Mouse (Mus musculus): Measurements from ENCODE around the gene Slc35c2. TPM values are rescaled to one million over a fixed set of nuclear protein-coding genes. Genes with fewer than 3 reads are reported as not detected.

Slc35c2 gene
- polyA plus RNA-seq, 1 experiment from 2014 or later: 53.0 TPM

DNA sequence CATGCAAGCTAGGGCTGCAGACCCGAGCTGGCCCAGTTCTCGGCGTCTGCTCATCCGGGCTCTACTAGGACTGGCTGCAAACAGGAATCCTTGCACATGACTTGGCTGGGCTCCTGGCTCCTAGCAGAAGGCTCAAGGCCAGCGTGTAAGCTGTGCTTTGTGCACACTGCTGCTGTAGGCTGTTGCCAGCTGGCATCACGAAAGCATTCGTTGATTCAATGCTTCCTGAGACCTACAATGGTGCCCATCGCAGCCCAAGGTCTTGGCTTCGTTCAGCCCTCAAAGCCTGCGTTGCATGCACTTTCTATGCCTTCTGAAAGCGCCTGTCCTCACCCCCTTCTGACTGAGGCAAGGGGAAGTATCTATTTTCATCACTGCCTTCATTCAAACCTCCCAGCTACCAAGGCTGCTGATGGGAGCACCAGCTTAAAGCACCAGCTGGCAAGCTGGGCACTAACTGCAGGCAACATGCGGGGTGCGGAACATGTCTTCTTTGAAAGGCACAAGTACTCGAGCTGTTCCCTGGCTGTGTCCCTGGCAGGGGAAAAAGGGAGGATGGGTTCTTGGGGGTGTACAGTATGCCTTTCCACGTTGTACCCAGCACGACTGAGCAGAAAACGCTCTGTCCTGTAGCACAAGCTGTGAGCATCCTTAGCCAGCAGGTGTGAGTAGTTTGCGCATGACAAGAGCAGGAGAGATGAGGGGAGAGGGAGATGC is 804 bp upstream of the Slc35c2 start:
- H3K27ac ChIP-seq (ENCODE audit: low read depth, low read length): no peak overlapping the region
- H3K9ac ChIP-seq (ENCODE audit: low read depth, low read length): peak overlapping the region; percentile 13; the same call in 1 of the 2 replicates

DNA sequence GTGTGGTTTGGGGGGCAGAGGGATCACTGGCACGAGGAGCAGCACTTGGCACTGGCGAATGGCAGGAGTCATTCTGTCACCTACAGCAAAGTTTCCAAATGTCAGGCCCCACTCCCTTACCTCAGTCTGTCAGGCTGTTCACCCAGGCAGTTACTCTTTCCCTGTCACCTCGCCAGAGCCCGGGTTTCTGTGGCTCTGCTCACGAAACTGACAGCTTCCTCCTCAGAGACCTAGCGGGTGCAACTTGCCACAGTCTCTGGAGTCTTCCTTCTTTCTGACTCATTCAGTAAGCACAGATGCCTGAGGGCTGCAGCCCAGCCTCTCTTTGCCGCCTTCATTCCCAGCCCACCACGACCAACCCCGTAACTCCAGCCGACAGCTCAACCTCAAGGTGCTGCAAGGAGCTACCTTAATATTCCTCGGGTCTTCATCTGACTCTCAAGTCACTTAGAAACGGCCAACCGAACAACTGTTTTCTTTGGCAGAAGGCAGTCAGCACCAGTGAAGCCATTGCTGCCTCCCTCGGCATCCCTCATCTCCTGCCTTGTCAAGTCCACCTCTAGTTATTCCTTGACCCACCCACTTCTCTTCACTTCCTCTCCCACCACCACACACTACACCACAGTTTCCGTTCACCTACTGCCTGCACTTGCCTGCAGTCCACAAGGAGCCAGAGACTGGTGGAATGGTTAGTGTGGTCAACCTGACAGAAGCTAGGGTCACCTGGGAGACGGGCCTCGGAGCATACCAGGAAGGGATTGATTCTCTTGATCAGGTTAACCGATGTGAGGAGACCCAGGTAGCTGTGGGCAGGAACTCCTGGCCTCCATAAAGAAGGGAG is 1.1 kb downstream of the Slc35c2 start:
- 39% methylated on average over 18 of the region's 18 CpGs for WGBS

More for the DNA sequence above, 804 bp upstream of the Slc35c2 start:
- H3K27me3 ChIP-seq (replicated peaks; ENCODE audit: control insufficient read depth, insufficient read depth, low read length): no peaks in the 10 kb centered on the region
- ATAC-seq (replicated peaks; ENCODE audit: low FRiP score): no peak
- no peaks in the 10 kb centered on the region for H3K9me3 ChIP-seq (ENCODE audit: control insufficient read depth, low read length)
- no peak for DNase-seq (ENCODE audit: low spot score)
- peaks cover 6% of the 10 kb centered on the region; the same call in 1 of the 2 replicates for H3K36me3 ChIP-seq (ENCODE audit: control insufficient read depth, insufficient read depth, low read length)
- WGBS: 66% methylated on average over 18 of the region's 18 CpGs
- H3K4me2 ChIP-seq: peak overlapping the region; percentile 91
- peak overlapping the region; percentile 76 for H3K4me3 ChIP-seq (ENCODE audit: low read depth, low read length)
- peaks cover 23% of the 10 kb centered on the region for H3K4me1 ChIP-seq (replicated peaks; ENCODE audit: control insufficient read depth, insufficient read depth, low read length)

DNA sequence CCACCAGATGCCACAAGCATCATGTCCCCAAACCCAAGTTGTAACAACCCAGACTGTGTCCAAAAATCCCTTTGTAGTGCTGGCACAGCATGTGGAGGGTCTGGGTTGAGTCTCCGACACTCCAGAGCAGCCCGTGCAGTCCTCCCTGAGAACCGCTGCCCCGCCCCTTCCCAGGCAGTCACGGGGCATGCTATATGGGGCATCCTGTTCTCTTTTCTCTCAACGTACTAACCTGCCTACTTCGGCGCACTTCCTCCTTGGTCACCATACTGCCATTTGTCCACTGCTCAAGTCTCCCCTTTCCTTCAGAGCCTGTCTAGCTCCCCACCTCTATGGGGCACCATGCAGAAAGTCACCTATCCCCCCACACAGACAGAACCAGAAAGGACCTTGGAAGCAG is 2.0 kb downstream of the Slc35c2 start:
- Histone ChIP-seq H3K27me3 (replicated peaks; ENCODE audit: control insufficient read depth, insufficient read depth, low read length) (no peaks in the 10 kb centered on the region), H3K27ac (ENCODE audit: low read depth, low read length) (no peak overlapping the region), H3K4me1 (replicated peaks; ENCODE audit: control insufficient read depth, insufficient read depth, low read length) (peaks cover 23% of the 10 kb centered on the region), H3K4me2 (peak overlapping the region; percentile 91; the same call in 1 of the 2 replicates), H3K4me3 (ENCODE audit: low read depth, low read length) (no peak overlapping the region), H3K9ac (ENCODE audit: low read depth, low read length) (no peak overlapping the region), H3K36me3 (ENCODE audit: control insufficient read depth, insufficient read depth, low read length) (no peaks in the 10 kb centered on the region; the same call in 1 of the 2 replicates), H3K9me3 (ENCODE audit: control insufficient read depth, low read length) (no peaks in the 10 kb centered on the region)
- WGBS: 77% methylated on average over 8 of the region's 8 CpGs
- ATAC-seq (replicated peaks; ENCODE audit: low FRiP score) (no peak), DNase-seq (ENCODE audit: low spot score) (no peak)

More for the DNA sequence above, 1.1 kb downstream of the Slc35c2 start:
- H3K27ac ChIP-seq (ENCODE audit: low read depth, low read length): no peak overlapping the region
- peak overlapping the region; percentile 72 for H3K9ac ChIP-seq (ENCODE audit: low read depth, low read length)
- ATAC-seq (replicated peaks; ENCODE audit: low FRiP score) (0 out of 2 replicates have a peak, but pooled peaks have one; percentile 1), DNase-seq (ENCODE audit: low spot score) (no peak)
- peak overlapping the region; percentile 91 for H3K4me2 ChIP-seq
- H3K36me3 ChIP-seq (ENCODE audit: control insufficient read depth, insufficient read depth, low read length): no peaks in the 10 kb centered on the region; the same call in 1 of the 2 replicates
- no peaks in the 10 kb centered on the region for H3K27me3 ChIP-seq (replicated peaks; ENCODE audit: control insufficient read depth, insufficient read depth, low read length)
- H3K4me3 ChIP-seq (ENCODE audit: low read depth, low read length): peak overlapping the region; percentile 76
- H3K9me3 ChIP-seq (ENCODE audit: control insufficient read depth, low read length): no peaks in the 10 kb centered on the region
- peaks cover 23% of the 10 kb centered on the region for H3K4me1 ChIP-seq (replicated peaks; ENCODE audit: control insufficient read depth, insufficient read depth, low read length)

DNA sequence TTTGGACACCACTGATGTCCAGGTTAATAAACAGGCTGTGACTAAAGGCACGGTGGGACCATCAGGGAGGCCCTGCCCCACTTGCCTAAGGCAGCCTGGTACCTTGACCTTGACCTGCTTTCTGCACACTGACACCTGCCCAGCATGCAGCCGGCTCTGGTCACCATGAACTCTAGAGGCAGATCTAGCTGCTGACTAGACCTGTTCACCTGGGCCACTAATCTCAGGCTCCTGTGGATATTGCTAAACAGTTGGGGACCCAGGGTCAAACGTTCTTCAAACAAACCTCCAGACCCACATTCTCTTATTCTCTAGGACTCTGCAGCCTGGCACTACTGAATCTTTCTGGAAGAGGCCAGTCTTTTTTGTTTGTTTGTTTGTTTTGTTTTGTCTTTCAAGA is 2.6 kb downstream of the Slc35c2 start:
- no peak overlapping the region for H3K4me3 ChIP-seq (ENCODE audit: low read depth, low read length)
- H3K9me3 ChIP-seq (ENCODE audit: control insufficient read depth, low read length): no peaks in the 10 kb centered on the region
- H3K4me1 ChIP-seq (replicated peaks; ENCODE audit: control insufficient read depth, insufficient read depth, low read length): peaks cover 23% of the 10 kb centered on the region
- H3K9ac ChIP-seq (ENCODE audit: low read depth, low read length): no peak overlapping the region
- H3K36me3 ChIP-seq (ENCODE audit: control insufficient read depth, insufficient read depth, low read length): no peaks in the 10 kb centered on the region; the same call in 1 of the 2 replicates
- H3K27ac ChIP-seq (ENCODE audit: low read depth, low read length): no peak overlapping the region
- ATAC-seq (replicated peaks; ENCODE audit: low FRiP score): no peak
- no peak for DNase-seq (ENCODE audit: low spot score)
- 73% methylated on average over 3 of the region's 3 CpGs for WGBS
- no peak overlapping the region for H3K4me2 ChIP-seq
- no peaks in the 10 kb centered on the region for H3K27me3 ChIP-seq (replicated peaks; ENCODE audit: control insufficient read depth, insufficient read depth, low read length)

DNA sequence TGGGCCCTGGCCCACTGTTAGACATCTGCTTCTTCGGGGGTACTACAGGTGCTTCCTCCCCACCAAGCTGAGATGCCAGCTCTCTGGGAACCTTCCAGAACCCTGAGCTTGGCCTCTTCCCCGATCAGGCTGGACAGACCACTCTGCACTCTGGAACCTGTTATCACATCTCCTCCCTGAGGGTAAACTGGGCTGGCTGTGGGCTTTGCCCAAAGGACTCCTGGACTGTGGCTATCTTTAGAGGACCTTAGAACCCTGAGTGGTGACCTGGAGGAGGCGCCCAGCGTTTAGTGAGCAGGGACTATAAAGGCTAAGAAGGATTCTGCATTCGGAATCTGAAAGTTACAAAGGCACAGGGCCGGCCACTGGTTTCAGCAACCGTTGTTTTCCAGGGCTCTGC is 3.3 kb downstream of the Slc35c2 start:
- ATAC-seq (replicated peaks; ENCODE audit: low FRiP score): no peak
- H3K4me3 ChIP-seq (ENCODE audit: low read depth, low read length): no peak overlapping the region
- no peaks in the 10 kb centered on the region; the same call in 1 of the 2 replicates for H3K36me3 ChIP-seq (ENCODE audit: control insufficient read depth, insufficient read depth, low read length)

DNA sequence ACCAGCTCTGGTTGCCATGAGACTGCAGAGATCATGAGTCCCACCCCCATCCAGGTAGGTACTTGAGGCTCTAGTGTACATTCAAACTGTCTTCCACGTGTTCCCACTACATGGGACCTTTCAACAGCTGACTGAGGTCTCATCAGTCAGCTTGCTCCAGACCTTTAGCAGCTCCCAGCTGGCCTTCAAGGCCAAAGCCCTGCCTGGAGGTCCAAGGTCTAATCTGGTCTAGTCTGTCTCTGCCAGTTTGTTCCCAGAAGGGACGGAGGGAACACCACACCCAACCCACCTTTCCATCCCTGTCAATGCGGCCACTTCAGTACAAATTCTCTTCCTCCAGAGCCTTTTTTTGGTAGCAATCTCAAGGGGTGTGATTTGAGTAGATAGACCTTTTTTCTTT is 4.0 kb downstream of the Slc35c2 start:
- H3K9ac ChIP-seq (ENCODE audit: low read depth, low read length): no peak overlapping the region
- peaks cover 23% of the 10 kb centered on the region for H3K4me1 ChIP-seq (replicated peaks; ENCODE audit: control insufficient read depth, insufficient read depth, low read length)
- no peak overlapping the region for H3K4me3 ChIP-seq (ENCODE audit: low read depth, low read length)
- no peak overlapping the region for H3K4me2 ChIP-seq
- H3K9me3 ChIP-seq (ENCODE audit: control insufficient read depth, low read length): no peaks in the 10 kb centered on the region
- H3K27ac ChIP-seq (ENCODE audit: low read depth, low read length): no peak overlapping the region
- no peaks in the 10 kb centered on the region for H3K27me3 ChIP-seq (replicated peaks; ENCODE audit: control insufficient read depth, insufficient read depth, low read length)
- 88% methylated on average over 3 of the region's 3 CpGs for WGBS
- no peaks in the 10 kb centered on the region; the same call in 1 of the 2 replicates for H3K36me3 ChIP-seq (ENCODE audit: control insufficient read depth, insufficient read depth, low read length)
- no peak for DNase-seq (ENCODE audit: low spot score)
- ATAC-seq (replicated peaks; ENCODE audit: low FRiP score): no peak

More for the DNA sequence above, 3.3 kb downstream of the Slc35c2 start:
- H3K27me3 ChIP-seq (replicated peaks; ENCODE audit: control insufficient read depth, insufficient read depth, low read length): no peaks in the 10 kb centered on the region
- no peaks in the 10 kb centered on the region for H3K9me3 ChIP-seq (ENCODE audit: control insufficient read depth, low read length)
- H3K4me1 ChIP-seq (replicated peaks; ENCODE audit: control insufficient read depth, insufficient read depth, low read length): peaks cover 23% of the 10 kb centered on the region
- H3K9ac ChIP-seq (ENCODE audit: low read depth, low read length): no peak overlapping the region
- no peak for DNase-seq (ENCODE audit: low spot score)
- 87% methylated on average over 7 of the region's 7 CpGs for WGBS
- no peak overlapping the region for H3K27ac ChIP-seq (ENCODE audit: low read depth, low read length)
- no peak overlapping the region for H3K4me2 ChIP-seq

DNA sequence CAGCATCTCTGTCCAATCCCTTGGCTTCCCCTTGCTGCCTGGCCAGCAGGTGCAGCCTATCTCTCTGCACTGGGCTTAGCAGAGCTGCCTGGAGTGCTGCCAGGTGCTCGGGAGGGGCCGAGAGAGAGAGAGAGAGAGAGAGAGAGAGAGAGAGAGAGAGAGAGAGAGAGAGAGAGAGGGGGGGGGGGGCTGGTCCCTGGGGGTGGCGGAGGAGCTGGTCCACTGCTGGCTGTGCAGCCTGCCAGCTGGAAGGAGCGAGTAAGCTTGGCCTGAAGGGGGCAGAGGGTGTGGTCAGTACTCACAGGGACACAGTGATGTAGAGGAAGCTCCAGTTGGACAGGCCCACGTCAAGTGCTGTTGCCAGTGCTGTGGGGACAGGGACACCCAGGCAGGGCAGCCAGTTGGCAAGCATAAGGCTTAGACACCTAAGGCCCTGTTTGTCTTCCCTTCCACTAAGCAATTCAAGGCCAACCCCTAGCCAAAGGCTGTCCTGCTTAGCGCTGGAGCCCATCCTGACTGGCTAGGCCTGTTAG is 5.8 kb downstream of the Slc35c2 start:
- DNase-seq (ENCODE audit: low spot score) (no peak), ATAC-seq (replicated peaks; ENCODE audit: low FRiP score) (no peak)
- no peak overlapping the region for H3K4me2 ChIP-seq
- H3K27ac ChIP-seq (ENCODE audit: low read depth, low read length): no peak overlapping the region
- WGBS: 79% methylated on average over 6 of the region's 6 CpGs
- no peak overlapping the region for H3K4me3 ChIP-seq (ENCODE audit: low read depth, low read length)
- no peak overlapping the region for H3K9ac ChIP-seq (ENCODE audit: low read depth, low read length)
- peaks cover 17% of the 10 kb centered on the region for H3K4me1 ChIP-seq (replicated peaks; ENCODE audit: control insufficient read depth, insufficient read depth, low read length)
- no peaks in the 10 kb centered on the region for H3K27me3 ChIP-seq (replicated peaks; ENCODE audit: control insufficient read depth, insufficient read depth, low read length)
- no peaks in the 10 kb centered on the region for H3K9me3 ChIP-seq (ENCODE audit: control insufficient read depth, low read length)
- H3K36me3 ChIP-seq (ENCODE audit: control insufficient read depth, insufficient read depth, low read length): no peaks in the 10 kb centered on the region; the same call in 1 of the 2 replicates

DNA sequence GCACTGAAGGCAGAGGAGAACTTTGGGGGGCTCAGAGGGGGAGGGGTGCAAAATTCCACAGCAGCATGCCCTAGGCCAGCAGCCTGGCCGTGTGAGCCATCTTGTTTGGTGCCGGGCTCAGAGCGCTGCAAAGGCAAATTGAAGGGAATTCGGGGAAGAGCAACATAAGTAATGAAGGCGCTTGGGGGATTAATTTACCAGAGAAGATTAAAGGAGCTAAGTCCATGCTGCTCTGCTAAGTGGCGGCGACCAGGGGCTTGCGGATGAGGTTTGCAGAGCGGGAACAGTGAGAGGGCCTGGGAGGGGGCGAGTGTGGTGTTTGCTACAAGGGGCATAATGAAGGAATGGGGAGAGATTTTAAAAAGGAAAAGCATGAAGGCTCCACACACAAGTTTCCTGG is 8.3 kb downstream of the Slc35c2 start:
- Histone ChIP-seq H3K9ac (ENCODE audit: low read depth, low read length) (no peak overlapping the region), H3K4me2 (no peak overlapping the region), H3K9me3 (ENCODE audit: control insufficient read depth, low read length) (no peaks in the 10 kb centered on the region), H3K4me1 (replicated peaks; ENCODE audit: control insufficient read depth, insufficient read depth, low read length) (no peaks in the 10 kb centered on the region), H3K27ac (ENCODE audit: low read depth, low read length) (no peak overlapping the region), H3K27me3 (replicated peaks; ENCODE audit: control insufficient read depth, insufficient read depth, low read length) (no peaks in the 10 kb centered on the region; the same call in 1 of the 2 replicates), H3K36me3 (ENCODE audit: control insufficient read depth, insufficient read depth, low read length) (no peaks in the 10 kb centered on the region; the same call in 1 of the 2 replicates), H3K4me3 (ENCODE audit: low read depth, low read length) (no peak overlapping the region)
- DNase-seq (ENCODE audit: low spot score): no peak
- no peak for ATAC-seq (replicated peaks; ENCODE audit: low FRiP score)
- 80% methylated on average over 10 of the region's 10 CpGs for WGBS
